Mouse (Mus musculus) heart, postnatal 0 days (tissue): ENCODE results near the gene Sds. TPM values are rescaled to one million over a fixed set of nuclear protein-coding genes. Genes with fewer than 3 reads are reported as not detected.

Experiments
- ATAC-seq: fragments of 200-750 bp; cut with Nextera tagmentation; 2 replicates; pipeline ENCODE4 v1.8.0; 2017; ENCODE audit warnings: low read depth, moderate number of reproducible peaks, moderate library complexity; ENCODE audit not compliant: insufficient read depth
- DNase-seq: peaks from one replicate; pipeline ENCODE4 v3.0.0-alpha.2; 2016; ENCODE audit warnings: low spot score
- H3K27ac ChIP-seq: fragments of 300-500 bp; sonication (generic); 2 replicates; pipeline ENCODE4 v1.5.1; 2014; ENCODE audit warnings: low read depth, mild to moderate bottlenecking
- H3K27me3 ChIP-seq: fragments of 300-500 bp; sonication (generic); 2 replicates; pipeline ENCODE4 v1.6.1; 2014; ENCODE audit warnings: low read length, mixed read lengths; ENCODE audit not compliant: control insufficient read depth, insufficient read depth
- H3K36me3 ChIP-seq: fragments of 300-500 bp; sonication (generic); replicated peaks from 2 replicates; pipeline ENCODE4 v1.6.1; 2014; ENCODE audit warnings: low read length, mixed read lengths; ENCODE audit not compliant: control insufficient read depth, insufficient read depth
- H3K4me1 ChIP-seq: fragments of 300-500 bp; sonication (generic); 2 replicates; pipeline ENCODE4 v1.6.1; 2014; ENCODE audit warnings: antibody characterized with exemption; ENCODE audit not compliant: control insufficient read depth, insufficient read depth
- H3K4me2 ChIP-seq: fragments of 300-500 bp; sonication (generic); 2 replicates; pipeline ENCODE4 v1.6.1; 2014; ENCODE audit warnings: low read depth, mild to moderate bottlenecking, low read length, moderate library complexity
- H3K4me3 ChIP-seq: fragments of 300-500 bp; sonication (generic); 2 replicates; pipeline ENCODE4 v1.5.1; 2014; ENCODE audit warnings: low read depth, low read length
- H3K9ac ChIP-seq: fragments of 300-500 bp; sonication (generic); replicated peaks from 2 replicates; pipeline ENCODE4 v1.6.1; 2014; ENCODE audit warnings: low read depth, low read length, mixed read lengths
- H3K9me3 ChIP-seq: fragments of 300-500 bp; sonication (generic); replicated peaks from 2 replicates; pipeline ENCODE4 v1.6.1; 2016; ENCODE audit warnings: low read length; ENCODE audit not compliant: control insufficient read depth
- CTCF ChIP-seq: IDR thresholded peaks from 2 replicates; pipeline ENCODE4 v1.5.1; 2016; ENCODE audit warnings: antibody characterized with exemption, control low read depth, low read depth
- EP300 ChIP-seq: IDR thresholded peaks from 2 replicates; pipeline ENCODE4 v1.6.1; 2016; ENCODE audit warnings: antibody characterized with exemption, low read depth
- WGBS: fragments of 180-500 bp; shearing (Covaris S2); extraction: QIAGEN DNeasy Blood & Tissue Kit; methylation state at CpG from one replicate; pipeline ENCODE4 v1.1.7; 2014; 5-methylcytosine and 5-hydroxymethylcytosine counted together
- polyA plus RNA-seq: library from polyadenylated mRNA; unstranded; fragments of >200 nt; fragmentation: Nextera tagmentation; extraction: Ambion mirVana; gene quantifications from 2 replicates; pipeline ENCODE4 v1.2.1, GENCODE M21; 2015
- total RNA-seq: library from RNA; depleted of rRNA; stranded (reverse); fragments of >200 nt; gene quantifications from 2 replicates; pipeline ENCODE4 v1.2.3, GENCODE M21; 2014; ENCODE audit warnings: low replicate concordance

Gene Sds
- total and polyA plus RNA-seq, 2 experiments from 2014 or later: not detected

- Histone ChIP-seq H3K36me3 (no peaks in the 10 kb centered on the region), H3K27ac (no peak overlapping the region), H3K9ac (no peak overlapping the region), H3K4me2 (no peak overlapping the region), H3K4me1 (peaks cover 8% of the 10 kb centered on the region), H3K4me3 (0 out of 2 replicates have a peak overlapping the region, but pooled peaks have one; percentile 29), H3K9me3 (no peaks in the 10 kb centered on the region), H3K27me3 (peaks cover 79% of the 10 kb centered on the region)
- no peak for TF ChIP-seq EP300
- TF ChIP-seq CTCF: no peak
- no peak for ATAC-seq
- no peak for DNase-seq
- under 1% methylated on average over 13 of the region's 13 CpGs for WGBS
Observed at GRCm38 (mm10) chr5:120438469-120438868, 37.9 kb upstream of the Sds start.

DNA sequence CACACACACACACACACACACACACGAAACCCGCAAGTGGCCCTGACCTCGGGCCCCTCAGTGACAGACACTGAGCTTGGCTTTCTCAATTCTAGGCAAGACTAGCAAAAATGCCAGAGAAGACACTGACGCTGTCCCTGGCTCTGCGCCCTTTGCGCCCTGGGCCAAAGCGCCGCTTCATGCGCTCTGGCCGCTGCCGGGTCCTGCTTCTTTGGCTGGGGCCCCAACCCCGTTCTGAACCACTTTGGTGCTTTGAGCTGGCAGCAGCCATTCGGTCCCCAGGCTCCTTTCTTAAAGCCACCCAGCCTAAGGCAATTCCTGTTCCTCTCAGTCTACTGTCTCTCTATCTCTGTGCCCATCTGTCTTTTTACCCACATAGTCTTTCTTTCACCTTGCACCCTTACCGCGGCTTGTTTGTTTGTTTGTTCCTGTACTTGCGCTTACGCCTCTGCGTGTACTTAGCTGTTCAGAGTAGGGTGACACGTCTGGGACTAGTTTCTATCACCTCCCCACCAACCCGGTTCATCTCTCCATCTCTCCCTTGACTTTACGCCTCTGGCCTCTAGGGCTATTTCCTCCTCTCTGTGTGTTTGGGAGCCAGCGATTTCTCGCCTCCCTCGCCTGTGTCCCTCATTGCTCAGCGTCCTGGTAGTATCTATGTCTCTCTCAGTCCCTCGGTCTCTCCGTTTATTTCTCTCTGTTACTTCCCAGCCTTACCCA is 37.2 kb upstream of the Sds start:
- Histone ChIP-seq H3K4me1 (peaks cover 8% of the 10 kb centered on the region), H3K36me3 (no peaks in the 10 kb centered on the region), H3K27me3 (peaks cover 73% of the 10 kb centered on the region), H3K4me3 (no peak overlapping the region), H3K4me2 (no peak overlapping the region), H3K9me3 (no peaks in the 10 kb centered on the region), H3K9ac (no peak overlapping the region), H3K27ac (no peak overlapping the region)
- DNase-seq: no peak
- 1% methylated on average over 27 of the region's 27 CpGs for WGBS
- ATAC-seq: no peak
- TF ChIP-seq CTCF: no peak
- no peak for TF ChIP-seq EP300

GRCm38 (mm10) chr5:120439887-120440670 is 36.2 kb upstream of the Sds start:
- H3K9ac ChIP-seq: no peak overlapping the region
- H3K4me2 ChIP-seq: peak overlapping the region; percentile 59
- peak overlapping the region; percentile 44 for H3K4me3 ChIP-seq
- no peaks in the 10 kb centered on the region for H3K9me3 ChIP-seq
- H3K27me3 ChIP-seq: peaks cover 73% of the 10 kb centered on the region
- WGBS: under 1% methylated on average over 61 of the region's 61 CpGs
- peaks cover 8% of the 10 kb centered on the region for H3K4me1 ChIP-seq
- ATAC-seq (no peak), DNase-seq (no peak)
- no peak overlapping the region for H3K27ac ChIP-seq
- H3K36me3 ChIP-seq: no peaks in the 10 kb centered on the region
- TF ChIP-seq EP300 (no peak), CTCF (no peak)

DNA sequence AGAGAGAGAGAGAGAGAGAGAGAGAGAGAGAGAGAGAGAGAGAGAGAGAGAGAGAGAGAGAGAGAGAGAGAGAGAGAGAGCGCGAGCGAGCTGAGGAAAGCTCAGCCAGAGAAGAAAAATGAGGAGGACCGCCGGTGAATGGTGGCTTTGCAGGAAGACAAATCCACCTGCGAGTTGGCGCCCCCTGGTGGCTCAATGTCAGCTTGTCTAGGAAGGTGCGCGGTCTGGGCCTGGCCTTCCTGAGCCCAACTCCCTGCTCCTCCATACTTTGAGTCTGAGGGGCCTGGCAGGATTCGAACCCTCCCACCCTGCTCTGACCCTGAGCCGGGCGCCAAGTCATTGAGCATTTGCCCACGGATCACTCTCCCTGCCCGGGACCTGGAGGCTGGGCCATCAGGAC is 35.6 kb upstream of the Sds start:
- H3K4me2 ChIP-seq: peak overlapping the region; percentile 59
- TF ChIP-seq EP300 (no peak), CTCF (peak; percentile 76)
- ATAC-seq (peak; percentile 58), DNase-seq (peak; percentile 69)
- H3K27me3 ChIP-seq: peaks cover 73% of the 10 kb centered on the region
- no peaks in the 10 kb centered on the region for H3K9me3 ChIP-seq
- no peak overlapping the region for H3K9ac ChIP-seq
- H3K27ac ChIP-seq: no peak overlapping the region
- H3K36me3 ChIP-seq: no peaks in the 10 kb centered on the region
- peak overlapping the region; percentile 44 for H3K4me3 ChIP-seq
- WGBS: 5% methylated on average over 11 of the region's 14 CpGs
- H3K4me1 ChIP-seq: peaks cover 8% of the 10 kb centered on the region

- H3K9ac ChIP-seq: no peak overlapping the region
- no peak for DNase-seq
- TF ChIP-seq CTCF (no peak), EP300 (no peak)
- no peak overlapping the region for H3K4me3 ChIP-seq
- WGBS: 33% methylated on average over 13 of the region's 13 CpGs
- H3K27me3 ChIP-seq: peaks cover 39% of the 10 kb centered on the region; the same call in 1 of the 2 replicates
- no peaks in the 10 kb centered on the region for H3K36me3 ChIP-seq
- H3K4me1 ChIP-seq: no peaks in the 10 kb centered on the region
- no peak overlapping the region for H3K27ac ChIP-seq
- H3K4me2 ChIP-seq: no peak overlapping the region
- no peak for ATAC-seq
- H3K9me3 ChIP-seq: no peaks in the 10 kb centered on the region
Observed at GRCm38 (mm10) chr5:120447305-120447704, 29.0 kb upstream of the Sds start.
